Mouse (Mus musculus): Measurements from ENCODE around the gene Maml1.

GRCm38 (mm10) chr11:50210101-50210504 lies 82.0 kb downstream of the Maml1 start:
- TF ChIP-seq CTCF (IDR thresholded peaks at IDR 0.05; ENCODE audit: low read depth) (no peak), EP300 (IDR thresholded peaks at IDR 0.05; ENCODE audit: low read depth) (no peak)

Measured in liver, postnatal 0 days (tissue).